Mouse (Mus musculus) gastrocnemius, postnatal 36 days (tissue): Measurements from ENCODE around the gene Gm2a. TPM values are rescaled to one million over a fixed set of nuclear protein-coding genes. Genes with fewer than 3 reads are reported as not detected.
"Not testable (repeated sequence)": the region's sequence is repeated elsewhere in the genome, so short reads cannot be mapped to it uniquely, and the experiment has no call there.

Experiments used
- DNase-seq, 2 experiments: peaks; one replicate each; pipeline ENCODE4 v3.0.0; 2022
- intact Hi-C: fragments of 180-260 bp; cut with DNase I; formaldehyde crosslinking; loops from one replicate; pipeline ENCODE4 v1.15.1; 2025
- total RNA-seq, 2 experiments: library from RNA; stranded (reverse); gene quantifications; 2 replicates each; pipeline ENCODE4 v1.2.3; 2021

The Gm2a gene
- total RNA-seq, 2 experiments from 2014 or later: 7.0 to 7.2 TPM

DNA sequence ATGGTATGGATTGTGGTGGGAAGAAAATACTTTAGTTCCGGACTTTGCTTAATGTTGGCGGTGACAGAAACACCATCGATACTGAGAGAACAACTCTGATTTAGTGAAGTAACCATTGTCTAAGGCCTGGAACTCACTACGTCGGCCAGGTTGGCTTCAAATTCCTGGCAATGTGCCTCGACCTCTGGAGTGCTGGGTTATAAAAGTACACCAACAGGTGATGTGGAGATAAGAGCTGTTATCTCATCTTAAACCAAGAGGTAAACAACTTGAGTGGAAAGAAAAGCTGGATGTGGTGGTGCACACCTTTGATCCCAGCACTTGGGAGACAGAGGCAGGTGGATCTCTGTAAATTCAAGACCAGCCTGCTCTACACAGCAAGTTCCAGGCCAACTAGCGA lies 4.8 kb upstream of the Gm2a start:
- DNase-seq: no peak
- intact Hi-C loops: no loop called here

GRCm38 (mm10) chr11:55096296-55096695 lies 1.6 kb upstream of the Gm2a start:
- intact Hi-C loops, DNase-seq: not testable (repeated sequence)

GRCm38 (mm10) chr11:55096731-55097462 lies 1.0 kb upstream of the Gm2a start:
- intact Hi-C loops: no loop called here

GRCm38 (mm10) chr11:55098189-55098915 lies 437 bp downstream of the Gm2a start:
- intact Hi-C loops: no loop called here
- no peak for DNase-seq

More at GRCm38 (mm10) chr11:55096731-55097462, 1.0 kb upstream of the Gm2a start:
- no peak for DNase-seq

GRCm38 (mm10) chr11:55099019-55099771 lies 1.3 kb downstream of the Gm2a start:
- intact Hi-C loops: no loop called here
- DNase-seq: no peak

- DNase-seq: no peak
- intact Hi-C loops: loop anchor here (5.0 kb wide), 1 partner anchor 57 kb away; no protein-coding TSS in a partner anchor
Measured at GRCm38 (mm10) chr11:55099868-55100267, 2.0 kb downstream of the Gm2a start.

GRCm38 (mm10) chr11:55102015-55102414 lies 4.1 kb downstream of the Gm2a start:
- intact Hi-C loops: loop anchor here (5.0 kb wide), 1 partner anchor 55 kb away; no protein-coding TSS in a partner anchor
- DNase-seq: no peak

GRCm38 (mm10) chr11:55103229-55103628 lies 5.3 kb downstream of the Gm2a start:
- DNase-seq: no peak
- intact Hi-C loops: loop anchor here (5.0 kb wide), 1 partner anchor 54 kb away; no protein-coding TSS in a partner anchor

GRCm38 (mm10) chr11:55105389-55105788 lies 7.5 kb downstream of the Gm2a start:
- intact Hi-C loops: no loop called here
- no peak for DNase-seq

GRCm38 (mm10) chr11:55106636-55107035 lies 8.7 kb downstream of the Gm2a start:
- intact Hi-C loops: no loop called here
- DNase-seq: no peak

DNA sequence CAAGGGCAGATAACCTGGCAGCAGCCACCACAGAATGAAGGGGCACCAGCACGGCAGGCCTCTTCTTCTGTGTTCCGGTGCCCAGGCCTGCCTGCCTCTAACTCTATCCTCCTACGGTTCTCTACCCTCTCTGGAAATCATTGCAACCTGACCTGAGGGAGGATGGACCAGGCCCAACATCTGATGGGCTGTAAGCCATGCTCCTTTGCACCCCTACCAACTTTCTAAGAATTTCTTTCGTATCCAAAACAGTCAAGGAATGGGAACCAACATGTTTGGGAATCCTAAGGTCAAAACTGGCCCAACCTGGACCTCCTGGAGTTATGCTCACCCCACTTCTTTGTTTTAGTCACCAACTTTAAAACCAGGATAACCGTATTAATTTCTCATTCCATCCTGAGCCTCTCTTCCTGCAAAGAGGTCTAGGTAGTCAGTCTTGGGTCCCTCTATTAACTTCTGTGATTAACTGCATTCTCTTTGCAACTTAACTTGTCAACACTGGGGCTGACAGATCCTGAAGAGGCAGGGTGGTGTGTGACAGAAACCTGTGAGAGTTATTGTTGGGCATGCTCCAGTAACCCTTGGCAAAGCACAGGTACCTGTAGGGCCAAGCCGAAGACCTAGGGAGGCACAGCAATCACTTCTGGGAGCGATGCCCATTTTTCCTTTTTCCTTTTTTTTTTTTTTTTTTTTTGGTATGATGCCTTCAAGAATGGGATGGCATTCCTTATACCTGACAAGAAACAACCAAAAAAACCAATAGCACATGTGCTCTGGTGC lies 11.8 kb downstream of the Gm2a start:
- no peak for DNase-seq
- intact Hi-C loops: no loop called here

DNA sequence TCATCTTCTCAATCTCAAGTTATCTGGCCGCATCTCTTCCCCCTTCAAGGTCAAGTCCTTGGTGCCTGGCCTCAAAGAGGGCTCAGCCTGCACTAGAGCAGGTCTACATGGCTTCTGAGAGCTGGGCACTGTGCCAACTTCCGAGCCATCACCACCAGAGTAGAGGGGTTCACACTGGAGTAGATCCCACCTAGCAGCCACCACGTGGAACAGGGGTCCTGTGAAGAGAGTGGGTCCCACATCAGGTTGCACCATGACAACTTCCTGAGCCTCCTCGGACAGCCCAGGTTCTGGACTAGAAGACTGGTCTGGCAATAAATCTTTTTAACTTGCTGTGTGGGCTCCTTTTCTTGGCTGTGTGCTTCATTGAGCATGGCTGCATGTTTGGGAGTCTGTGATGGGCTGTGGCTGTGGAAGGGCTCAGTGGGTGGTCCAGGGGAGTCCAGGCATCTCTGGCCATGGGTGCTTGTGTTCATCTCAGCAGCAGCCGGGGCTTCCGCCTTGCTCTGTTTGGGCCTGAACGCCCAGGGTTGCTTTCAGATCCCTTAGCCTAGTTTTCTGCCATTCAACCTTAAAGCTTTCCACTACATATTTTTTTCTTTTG lies 12.8 kb downstream of the Gm2a start:
- DNase-seq: no peak
- intact Hi-C loops: no loop called here

GRCm38 (mm10) chr11:55113209-55113860 lies 15.4 kb downstream of the Gm2a start:
- DNase-seq: no peak

DNA sequence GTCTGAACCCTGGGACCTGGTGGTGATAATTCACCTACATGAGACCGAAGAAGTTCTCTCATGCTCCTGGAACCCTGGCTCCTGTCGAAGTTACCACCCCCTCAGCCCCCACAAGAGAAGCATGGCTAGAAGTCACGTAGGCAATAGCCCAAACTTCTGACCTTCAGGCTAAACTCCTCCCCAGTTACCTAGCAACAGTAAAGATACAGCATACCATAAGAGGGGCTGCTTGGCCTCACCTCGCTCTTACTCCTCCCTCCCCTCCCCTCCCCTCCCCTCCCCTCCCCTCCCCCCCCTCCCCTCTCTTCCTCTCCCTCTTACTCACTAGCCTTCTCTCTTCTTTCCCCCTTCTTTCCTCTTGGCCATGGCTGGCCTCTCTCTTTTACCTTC lies 15.9 kb downstream of the Gm2a start:
- intact Hi-C loops, DNase-seq: not testable (repeated sequence)

More at GRCm38 (mm10) chr11:55113209-55113860, 15.4 kb downstream of the Gm2a start:
- intact Hi-C loops: no loop called here

GRCm38 (mm10) chr11:55114291-55114690 lies 16.4 kb downstream of the Gm2a start:
- no peak for DNase-seq
- intact Hi-C loops: no loop called here

GRCm38 (mm10) chr11:55116004-55116403 lies 18.1 kb downstream of the Gm2a start:
- no peak for DNase-seq
- intact Hi-C loops: no loop called here

DNA sequence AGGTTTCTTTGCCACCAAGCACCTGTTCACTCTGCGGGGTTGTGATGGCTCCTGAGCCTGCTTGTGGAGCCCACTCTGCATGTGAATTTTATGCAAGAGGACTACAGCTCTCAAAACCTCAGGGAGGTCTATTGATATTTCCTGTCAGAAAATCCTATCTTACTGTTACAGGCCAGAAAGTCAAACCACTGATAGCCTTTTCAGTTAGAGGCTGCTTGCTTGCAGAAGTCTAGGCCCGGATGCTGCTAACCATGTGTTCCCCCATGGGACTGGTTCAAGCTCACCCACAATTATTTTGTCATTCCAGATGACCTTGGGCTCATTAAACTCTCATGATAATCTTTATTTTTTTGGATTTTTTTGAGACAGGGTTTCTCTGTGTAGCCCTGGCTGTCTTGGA lies 19.1 kb downstream of the Gm2a start:
- intact Hi-C loops: no loop called here
- no peak for DNase-seq

DNA sequence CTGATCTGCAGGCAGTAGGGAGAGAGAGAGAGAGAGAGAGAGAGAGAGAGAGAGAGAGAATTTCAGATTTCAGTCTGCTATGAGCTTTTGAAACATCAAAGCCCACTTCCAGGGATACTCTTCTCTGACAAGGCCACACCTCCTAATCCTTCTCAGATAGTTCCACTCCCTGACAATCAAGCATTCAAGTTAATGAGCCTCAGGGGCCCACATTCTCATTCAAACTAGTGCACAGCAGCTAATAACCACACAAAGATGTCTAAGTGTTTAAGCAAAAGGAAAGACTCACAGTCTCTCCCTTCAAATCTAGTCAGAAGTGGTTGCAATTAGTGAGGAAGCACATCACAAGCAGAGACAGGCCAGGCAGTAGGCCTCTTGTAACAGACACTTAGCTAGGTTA lies 22.4 kb downstream of the Gm2a start:
- DNase-seq: no peak
- intact Hi-C loops: no loop called here

DNA sequence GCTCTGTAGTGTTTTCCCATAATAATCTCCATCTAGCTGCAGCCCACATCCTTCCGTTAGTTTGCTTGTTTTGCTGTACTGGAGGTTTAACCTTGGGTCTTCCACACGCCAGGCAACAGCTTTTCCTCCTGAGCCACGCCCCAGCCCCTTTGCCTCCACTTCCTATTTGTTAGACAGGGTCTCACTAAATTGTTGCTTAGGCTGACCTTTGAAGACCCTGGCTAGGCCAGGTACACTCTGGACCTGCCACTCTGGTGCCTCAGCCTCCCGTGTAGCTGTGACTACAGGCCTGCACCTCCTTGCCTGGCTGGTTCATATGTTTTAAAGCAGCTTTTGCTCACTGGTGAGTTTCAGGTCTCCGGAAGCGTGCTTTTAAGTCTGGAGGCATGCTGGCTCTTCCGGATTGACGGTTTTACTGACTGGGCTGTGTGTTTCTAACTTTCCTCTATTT lies 22.9 kb downstream of the Gm2a start:
- DNase-seq: no peak

More for the DNA sequence above, 22.9 kb downstream of the Gm2a start:
- intact Hi-C loops: no loop called here
